Mouse (Mus musculus) gastrocnemius, postnatal 36 days (tissue): Measurements from ENCODE around the gene Echdc3. TPM values are rescaled to one million over a fixed set of nuclear protein-coding genes. Genes with fewer than 3 reads are reported as not detected.

ENCODE experiments used
- DNase-seq, 2 experiments: peaks; one replicate each; pipeline ENCODE4 v3.0.0; 2022
- intact Hi-C: fragments of 180-260 bp; cut with DNase I; formaldehyde crosslinking; loops from one replicate; pipeline ENCODE4 v1.15.1; 2025
- total RNA-seq, 2 experiments: library from RNA; stranded (reverse); gene quantifications; 2 replicates each; pipeline ENCODE4 v1.2.3; 2021

The Echdc3 gene
- total RNA-seq, 2 experiments from 2014 or later, result 7.3 to 7.6 TPM

DNA sequence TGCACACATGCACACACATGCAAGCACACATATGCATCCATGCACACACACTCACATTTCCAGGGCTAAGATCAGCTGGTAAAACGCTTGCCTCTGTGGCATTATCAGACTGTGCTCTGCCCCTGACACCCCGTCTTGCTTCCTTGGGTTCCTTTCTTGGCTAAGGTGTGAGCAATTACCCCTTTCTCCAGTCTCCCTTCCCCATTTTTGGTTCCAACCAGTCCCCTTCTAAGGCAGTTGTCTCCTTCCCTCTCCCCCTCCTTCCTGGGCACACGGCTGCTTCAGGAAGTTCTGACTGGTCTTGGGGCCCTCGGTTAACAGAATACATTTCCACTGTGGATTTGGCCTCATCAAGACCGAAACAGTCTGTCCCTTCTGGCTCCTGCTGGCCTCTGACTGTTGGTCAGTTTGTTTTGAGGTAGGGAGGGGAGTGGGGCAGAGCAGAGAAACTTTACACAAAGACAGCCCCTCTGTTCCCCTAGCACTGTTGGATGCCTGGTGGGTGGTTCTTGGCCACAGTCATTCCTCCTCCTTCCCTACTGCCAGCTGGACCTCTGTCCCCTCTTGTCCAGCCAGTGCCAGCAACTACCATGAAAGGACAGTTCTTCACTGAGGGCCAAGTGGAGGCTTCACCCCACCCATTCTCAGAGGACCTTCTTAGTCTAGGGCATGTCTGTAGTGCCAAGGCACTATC is 16.9 kb upstream of the Echdc3 start:
- DNase-seq, result no peak
- intact Hi-C loops, result no loop called here

DNA sequence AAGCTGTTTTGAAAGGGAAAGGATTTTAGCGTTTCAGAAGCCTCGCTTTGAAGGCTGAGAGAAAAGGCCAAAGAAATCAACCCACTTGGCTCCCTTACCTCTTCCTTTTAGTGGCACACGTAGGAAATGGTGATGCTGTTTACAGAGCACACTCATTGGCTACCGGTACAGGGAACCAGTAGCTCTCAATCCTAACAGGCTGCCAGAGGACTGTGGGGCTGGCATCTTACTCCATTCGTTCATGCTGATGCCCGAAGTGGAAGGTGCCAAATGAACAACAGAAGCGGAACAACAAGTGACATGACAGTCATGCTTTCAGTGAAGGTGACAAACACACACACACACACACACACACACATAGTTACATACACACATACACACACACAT is 14.2 kb upstream of the Echdc3 start:
- intact Hi-C loops, result no loop called here
- DNase-seq, result no peak

DNA sequence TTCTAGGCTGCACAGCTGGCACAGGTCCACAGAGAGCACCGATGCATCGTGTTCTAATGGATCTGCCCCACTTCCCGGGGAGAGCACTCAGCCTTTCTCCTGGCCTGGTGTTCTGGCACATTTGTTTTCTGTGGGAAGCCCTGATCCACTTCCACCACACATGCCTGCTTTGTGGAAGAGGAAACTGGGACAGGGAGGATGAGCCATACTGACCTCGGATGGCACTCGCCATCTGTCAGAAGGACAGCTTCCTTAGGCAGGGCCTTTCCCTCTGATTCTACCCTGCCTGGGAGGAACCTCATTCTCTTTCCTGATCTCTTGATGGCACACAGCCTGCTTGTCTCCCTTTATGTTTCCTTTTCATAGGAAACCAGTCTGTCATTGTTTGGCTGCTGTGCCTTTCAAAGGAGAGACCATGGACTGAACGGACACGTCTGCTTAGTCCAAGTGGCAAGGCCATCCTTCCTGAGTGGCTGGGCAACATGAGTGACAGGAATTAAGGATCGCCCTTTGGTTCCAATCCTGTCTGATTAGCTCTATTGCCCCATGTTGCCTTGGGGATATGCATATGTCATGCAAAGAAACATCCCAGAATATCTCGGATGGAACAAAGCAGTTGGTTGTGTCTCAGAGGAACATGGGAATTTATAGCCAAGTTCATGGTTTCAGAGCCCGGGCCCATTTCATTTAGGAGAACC is 13.7 kb upstream of the Echdc3 start:
- intact Hi-C loops, result no loop called here

DNA sequence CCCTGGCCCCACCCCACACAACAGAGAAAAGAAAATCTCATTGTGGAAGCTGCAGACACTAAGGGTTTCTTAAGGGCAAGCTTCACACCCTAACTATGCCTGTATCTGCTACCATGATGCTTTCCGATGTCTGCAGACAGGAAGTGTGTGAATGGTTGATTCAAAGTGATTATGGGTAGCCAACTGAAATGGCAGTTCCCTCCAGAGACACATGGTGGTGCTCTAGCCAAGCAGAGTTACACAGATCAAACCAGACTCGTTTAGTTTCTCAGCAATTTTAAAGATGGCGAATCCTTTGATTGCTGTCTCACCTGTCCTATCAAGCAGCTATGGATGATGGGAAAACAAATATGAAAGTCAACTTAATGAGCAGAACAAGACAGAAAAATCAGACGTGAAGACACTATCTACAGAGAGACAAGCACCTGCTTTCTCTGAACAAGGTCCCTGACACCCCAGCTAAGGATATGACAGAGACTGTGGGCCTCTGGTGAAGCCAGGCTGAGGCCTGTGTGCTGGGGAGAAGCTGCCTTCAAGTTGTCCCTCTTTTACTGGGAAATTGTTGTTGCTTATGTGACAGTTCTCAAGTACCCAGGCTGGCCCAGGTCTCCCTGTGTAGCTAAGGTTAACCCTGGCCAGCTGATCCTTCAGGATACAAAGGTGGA is 7.4 kb upstream of the Echdc3 start:
- DNase-seq, result peak; percentile 60 to 63
- intact Hi-C loops, result loop anchor here (1.0 kb wide), 1 partner anchor 185 kb away; no protein-coding TSS in a partner anchor

More for the DNA sequence above, 13.7 kb upstream of the Echdc3 start:
- DNase-seq, result no peak

DNA sequence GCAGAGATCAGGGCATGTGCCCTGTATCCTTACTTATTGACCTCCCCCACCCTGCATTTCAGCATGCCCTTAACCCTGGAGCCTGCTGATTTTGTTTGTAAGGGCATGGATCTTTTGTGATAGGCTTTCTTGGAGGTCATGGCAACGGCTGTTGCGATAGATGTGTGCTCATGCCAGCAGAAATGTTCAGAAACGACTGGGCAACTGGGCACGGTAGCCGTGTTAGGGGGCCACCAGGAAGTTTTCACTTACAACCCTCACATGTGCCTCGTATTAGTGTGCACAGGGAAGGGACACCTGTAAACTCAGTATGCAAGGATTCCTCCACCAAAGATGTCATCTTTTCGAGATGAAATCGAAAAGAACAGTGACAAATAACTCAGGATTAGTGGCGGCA is 508 bp downstream of the Echdc3 start:
- DNase-seq, result no peak
- intact Hi-C loops, result no loop called here

DNA sequence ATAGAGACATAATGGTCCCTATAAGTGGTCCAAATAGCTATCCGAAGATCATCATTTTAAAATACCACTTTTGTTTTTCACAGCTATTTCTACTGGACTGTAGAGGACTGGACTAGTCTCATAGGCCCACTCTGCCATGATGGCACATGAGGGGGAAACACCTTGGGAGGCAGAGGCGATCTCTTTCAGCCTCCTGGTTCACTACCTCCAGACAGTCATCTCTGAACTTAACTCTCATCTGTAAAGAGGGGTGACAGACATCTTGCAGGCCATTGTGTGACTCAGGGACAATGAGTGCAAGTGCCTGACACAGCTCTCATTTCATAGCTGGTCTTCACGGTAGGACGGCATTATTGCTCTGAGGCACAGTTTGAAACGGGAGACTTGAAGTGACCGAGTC is 2.0 kb downstream of the Echdc3 start:
- DNase-seq, result no peak
- intact Hi-C loops, result no loop called here

DNA sequence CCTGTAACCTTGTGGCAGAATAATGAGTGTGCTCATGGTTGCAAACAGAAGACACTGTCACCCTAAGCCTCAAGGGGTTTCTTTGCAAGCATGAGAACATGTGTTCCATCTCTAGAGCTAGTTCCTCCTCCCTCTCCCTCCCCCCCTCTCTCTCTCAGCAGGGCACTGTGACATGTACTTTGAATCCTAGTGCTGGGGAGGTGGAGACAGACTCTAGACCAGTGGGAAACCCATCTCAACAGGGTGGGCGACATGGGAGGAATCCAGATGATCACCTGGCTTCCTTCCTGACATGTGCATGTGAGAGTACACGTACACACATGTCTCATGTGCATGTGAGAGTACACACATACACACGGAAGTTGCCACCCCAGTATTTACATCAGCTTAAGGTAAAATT is 3.1 kb downstream of the Echdc3 start:
- intact Hi-C loops, result no loop called here
- DNase-seq, result no peak

DNA sequence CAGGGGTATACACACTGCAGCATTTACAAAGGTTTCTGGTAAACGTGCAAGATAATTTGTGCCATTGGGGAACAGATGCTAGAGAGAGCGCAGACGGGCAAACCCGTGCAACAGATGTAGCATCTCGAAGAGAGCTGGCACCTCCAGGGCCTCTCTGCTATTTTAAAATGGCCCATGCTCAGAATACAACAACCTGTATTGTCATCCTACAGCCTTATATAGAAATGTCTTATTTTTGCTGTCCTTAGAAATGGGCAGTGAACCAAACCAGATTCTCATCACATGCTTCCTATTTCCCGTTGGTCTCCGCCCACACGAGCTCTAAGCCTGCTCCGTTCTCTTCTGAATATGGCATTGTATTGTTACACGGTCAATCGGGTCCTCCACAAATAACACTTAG is 3.7 kb downstream of the Echdc3 start:
- intact Hi-C loops, result no loop called here
- no peak for DNase-seq

DNA sequence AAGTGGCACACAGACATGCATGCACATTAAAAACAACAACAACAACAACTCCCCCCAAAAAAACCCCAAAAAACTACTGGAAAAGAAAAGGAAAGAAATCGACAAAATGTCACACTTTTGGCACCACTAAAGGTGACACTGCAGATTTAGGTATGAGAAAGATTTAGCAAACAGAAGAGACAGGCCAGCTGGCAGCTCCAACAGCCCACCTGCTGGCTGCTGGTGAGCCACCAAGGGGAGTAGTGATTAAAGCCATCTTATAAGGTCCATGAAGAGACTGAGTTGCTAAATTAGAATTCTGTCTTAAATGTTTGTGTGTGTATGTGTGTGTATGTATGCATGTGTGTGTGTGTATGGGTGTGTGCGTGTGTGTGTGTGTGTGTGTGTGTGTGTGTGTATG is 5.1 kb downstream of the Echdc3 start:
- intact Hi-C loops, result no loop called here
- no peak for DNase-seq

DNA sequence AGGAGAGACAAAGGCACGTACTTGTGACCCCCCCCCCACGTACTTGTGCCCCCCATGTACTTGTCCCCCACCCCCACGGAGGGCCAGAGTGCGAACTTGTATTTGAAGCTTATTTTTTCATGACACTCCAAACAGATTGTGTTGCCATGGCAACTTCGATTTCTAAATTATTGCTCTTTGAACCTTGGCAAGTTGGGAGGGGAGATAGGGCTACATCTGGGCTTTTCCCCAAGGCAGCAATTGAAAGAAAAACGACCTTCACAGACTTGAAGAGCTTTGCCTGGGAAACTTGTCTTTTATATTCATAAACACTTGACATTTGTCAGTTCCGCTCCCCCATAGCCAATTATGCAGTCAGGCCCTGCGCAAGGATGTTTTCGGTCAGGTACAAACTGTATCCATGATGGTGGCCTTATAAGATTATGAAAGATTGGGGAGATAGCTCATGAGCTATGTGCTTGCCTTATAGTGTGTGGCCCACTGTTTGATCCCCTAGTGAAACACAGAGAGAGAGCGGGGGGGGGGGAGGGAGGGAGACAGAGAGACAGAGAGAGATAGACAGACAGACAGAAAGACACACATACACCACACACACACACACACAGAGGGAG is 16.4 kb downstream of the Echdc3 start:
- no peak for DNase-seq
- intact Hi-C loops, result no loop called here

DNA sequence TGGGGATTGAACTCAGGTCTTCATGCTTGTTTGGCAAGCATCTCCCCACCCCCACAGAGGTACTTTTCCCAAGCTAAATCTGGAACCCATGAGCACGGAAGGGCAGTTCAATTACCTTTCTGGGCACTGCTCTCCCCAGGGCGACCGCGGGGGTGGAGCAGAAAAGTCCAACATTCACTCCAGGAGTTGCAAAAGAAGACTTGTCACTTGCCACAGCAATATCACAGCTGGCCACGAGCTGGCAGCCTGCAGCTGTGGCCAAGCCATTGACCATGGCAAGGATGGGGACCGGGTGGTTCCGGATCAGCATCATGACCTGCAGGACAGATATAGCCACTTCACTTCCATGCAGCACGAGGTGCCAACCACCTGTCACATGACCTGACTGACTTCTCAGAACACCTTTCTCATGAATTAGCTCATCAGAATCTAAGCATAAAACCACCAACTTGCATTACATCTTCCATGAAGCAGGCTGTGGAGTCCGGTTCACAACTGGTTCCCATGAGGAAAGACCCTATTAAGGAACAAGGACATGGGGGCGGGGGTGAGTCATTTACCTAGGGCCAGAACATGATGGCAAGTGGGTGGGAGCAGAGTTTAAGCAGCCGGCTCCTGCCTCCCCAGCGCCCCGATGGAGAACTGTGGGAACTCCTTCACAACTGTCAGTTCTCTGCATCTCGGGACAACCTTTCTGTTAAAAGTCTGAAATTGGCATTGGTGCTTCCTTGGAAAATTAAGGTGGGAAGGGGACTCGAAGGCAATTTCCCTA is 17.2 kb downstream of the Echdc3 start:
- DNase-seq, result no peak
- intact Hi-C loops, result no loop called here

DNA sequence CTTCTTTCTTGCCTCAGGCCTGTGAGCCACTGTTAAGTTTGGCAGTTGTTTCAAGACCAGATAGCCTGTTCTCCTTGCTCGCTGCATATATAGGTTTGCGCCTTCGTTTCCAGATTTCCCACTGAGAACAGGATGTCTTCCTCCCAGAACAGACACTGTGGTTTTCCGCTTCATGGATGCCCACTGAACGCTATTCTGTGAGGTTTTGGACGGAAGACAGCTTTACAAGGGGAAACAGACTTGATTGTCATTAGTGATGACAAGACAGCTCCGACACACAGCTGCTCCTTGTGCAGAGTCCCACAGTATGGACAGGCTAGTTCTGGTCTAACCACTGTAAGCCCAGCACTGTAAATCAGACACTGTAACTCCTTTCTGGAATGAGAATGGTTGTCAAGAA is 18.3 kb downstream of the Echdc3 start:
- intact Hi-C loops, result no loop called here
- DNase-seq, result no peak

DNA sequence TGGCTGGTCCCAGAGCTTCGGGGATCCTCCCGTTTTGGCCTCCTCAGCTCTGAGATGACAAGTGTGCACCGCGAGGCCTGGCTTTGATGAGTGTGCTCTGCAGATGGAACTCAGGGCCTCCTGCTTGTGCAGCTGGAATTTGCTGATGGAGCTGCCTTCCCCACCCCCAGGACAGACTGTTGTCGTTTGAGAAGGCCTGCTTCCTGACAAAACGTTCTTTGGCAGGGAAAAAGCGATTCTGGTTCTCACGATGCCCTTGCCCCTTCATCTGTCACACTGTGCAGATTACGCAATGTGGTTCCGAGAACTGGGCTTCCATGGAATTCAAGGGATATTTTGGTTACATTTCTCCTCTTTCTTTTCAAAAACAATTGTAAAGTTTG is 19.3 kb downstream of the Echdc3 start:
- intact Hi-C loops, result loop anchor here (2.0 kb wide), 1 partner anchor 213 kb away; no protein-coding TSS in a partner anchor
- no peak for DNase-seq

DNA sequence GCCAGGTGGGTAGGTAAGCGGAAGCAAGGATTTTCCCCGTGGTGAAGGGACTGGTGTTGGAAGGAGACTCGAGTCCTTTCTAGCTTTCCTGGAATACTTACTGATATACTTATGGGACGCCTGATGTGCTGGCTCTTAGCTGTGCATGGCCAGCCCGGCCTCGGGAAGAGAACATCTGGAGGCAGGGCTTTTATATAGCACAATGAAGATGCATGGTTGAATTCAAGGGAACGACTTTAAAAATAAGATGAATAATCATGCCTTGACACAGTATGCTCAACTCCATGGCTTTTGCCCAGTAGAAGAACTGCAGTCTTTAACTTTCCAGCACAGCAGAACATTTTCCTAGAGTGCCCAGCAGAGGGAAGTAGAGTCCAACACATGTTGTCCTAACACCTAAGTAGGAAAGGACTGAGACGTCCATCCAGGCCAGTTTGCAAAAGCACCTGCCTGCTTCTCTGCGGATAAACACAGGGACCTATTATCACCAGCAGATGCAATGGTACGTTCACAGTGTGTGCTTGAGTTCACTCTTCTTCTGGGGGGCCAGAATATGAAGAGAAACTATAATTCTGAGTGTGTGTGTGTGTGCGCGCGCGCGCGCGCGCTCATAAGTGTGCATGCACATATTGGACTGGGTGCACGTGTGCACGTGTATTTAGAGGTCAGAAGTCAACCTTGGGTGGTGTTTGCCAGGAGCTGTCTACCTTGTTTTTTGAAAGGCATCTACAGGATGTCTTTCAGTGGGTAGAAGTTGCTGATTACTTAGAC is 19.8 kb downstream of the Echdc3 start:
- intact Hi-C loops, result loop anchor here (2.0 kb wide), 1 partner anchor 214 kb away; no protein-coding TSS in a partner anchor
- DNase-seq, result peak in 1 of 2 experiments; percentile 30

DNA sequence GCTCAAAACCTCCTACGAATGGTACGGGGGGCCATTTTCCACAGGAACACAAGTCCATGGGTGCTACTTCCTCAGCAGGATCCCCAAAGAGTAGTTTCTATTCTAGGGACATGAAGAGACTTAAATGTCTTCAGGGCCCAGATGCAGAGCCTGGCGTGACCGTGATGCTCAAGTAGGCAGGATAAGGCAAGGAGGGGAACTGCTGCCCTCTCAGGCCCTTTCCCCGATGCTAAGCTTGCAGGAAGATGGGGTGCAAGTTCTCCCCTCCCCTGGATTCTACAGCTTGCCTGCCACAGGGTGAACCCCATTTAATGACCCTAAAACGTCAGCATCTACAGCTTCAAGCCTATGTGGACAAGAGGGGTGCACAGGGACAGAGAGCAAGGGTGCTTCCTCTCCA is 22.8 kb downstream of the Echdc3 start:
- no peak for DNase-seq
- intact Hi-C loops, result no loop called here

DNA sequence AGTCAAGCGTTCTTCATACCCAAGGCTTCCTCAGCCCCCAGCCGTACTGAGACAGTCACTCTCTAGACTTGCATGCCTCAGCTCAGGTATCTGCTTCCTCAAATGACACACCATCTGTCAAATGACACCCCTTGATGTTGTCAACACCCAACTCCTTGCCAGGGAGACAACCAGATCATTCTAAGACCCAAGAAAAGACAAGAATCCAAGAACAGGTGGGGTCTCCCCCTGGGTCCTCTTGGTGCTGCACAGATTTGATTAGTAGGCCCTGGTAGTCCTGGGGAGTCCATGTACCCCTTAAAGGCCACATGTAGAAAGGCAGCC is 23.2 kb downstream of the Echdc3 start:
- no peak for DNase-seq
- intact Hi-C loops, result no loop called here

DNA sequence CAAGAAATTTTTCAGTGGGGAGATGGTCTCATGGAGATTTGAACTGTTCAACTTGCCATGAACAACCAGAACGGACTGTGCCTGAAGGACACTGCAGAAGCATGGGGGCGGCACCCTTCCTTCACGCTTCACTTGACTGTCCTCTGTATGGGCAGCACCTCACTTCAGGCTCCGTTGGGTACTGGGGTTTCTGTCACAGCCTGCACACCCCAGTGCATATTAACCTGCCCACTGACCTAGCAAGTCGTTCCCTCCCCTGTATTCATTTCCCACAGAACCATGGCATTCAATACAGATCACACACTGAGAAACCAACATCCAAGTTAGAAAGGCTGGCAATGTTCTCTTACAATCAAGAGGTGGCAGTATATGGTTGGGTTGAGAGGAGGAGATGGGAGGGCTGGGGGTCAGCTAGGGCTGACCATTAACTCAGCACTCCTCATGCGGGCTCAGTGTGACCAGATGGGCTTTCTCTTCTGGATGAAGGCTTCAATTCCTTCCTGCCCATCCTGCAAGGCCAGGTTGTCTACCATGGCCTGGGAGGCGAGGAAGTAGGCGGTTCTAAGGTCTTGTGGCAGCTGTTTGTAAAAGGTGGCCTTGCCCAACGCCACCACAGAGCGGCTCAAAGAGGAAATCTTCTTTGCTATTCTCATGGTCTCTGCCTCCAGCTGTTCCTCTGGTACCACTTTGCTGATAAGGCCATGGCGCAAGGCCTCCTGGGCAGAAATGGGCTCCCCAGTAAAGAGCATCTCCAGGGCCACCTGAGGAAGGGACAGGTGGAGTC is 23.8 kb downstream of the Echdc3 start:
- intact Hi-C loops, result no loop called here
- DNase-seq, result no peak

DNA sequence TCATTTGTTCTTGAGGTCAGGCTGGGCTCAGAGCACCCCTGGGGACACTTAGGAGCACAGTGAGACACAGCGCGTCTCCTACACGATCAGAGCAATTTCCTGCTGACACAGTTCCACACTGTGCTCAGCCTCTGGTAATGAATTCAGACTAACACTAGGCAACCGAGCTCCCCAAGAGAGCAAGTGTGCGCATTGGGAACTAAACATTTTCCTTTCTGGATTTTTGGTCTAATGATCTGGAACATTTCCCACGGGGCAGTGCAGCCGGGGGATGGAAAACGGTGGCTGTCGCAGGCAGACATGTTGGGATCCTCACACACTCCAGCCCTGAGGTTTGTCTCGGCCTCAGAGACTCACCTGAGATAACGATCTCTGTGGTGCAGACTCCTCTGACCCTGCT is 25.4 kb downstream of the Echdc3 start:
- no peak for DNase-seq
- intact Hi-C loops, result no loop called here

DNA sequence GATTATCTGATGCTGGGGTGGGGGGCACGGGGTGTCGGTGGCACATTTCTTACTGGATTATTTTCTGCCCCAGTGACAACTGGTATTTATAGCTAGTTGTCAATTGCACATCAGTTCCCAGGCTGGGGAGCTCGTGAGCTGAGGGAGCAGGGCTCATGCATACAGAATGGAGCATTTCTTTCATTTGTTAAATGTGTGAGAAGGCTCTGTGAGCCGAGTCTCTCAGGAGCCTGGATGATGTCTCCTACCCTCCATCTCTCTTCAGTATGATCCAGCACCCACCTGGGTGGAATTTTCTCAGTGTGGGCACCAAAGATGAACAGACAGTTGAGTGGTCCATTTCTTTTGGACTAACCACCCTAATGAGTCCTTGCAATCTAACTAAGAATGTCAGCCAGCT is 25.9 kb downstream of the Echdc3 start:
- intact Hi-C loops, result no loop called here

More for the DNA sequence above, 25.9 kb downstream of the Echdc3 start:
- DNase-seq, result no peak
